Mouse (Mus musculus): Measurements from ENCODE around the gene Gm2001. TPM values are rescaled to one million over a fixed set of nuclear protein-coding genes. Genes with fewer than 3 reads are reported as not detected.
"Not testable (repeated sequence)": the region's sequence is repeated elsewhere in the genome, so short reads cannot be mapped to it uniquely, and the experiment has no call there.

Gene Gm2001
- polyA plus RNA-seq, 1 experiment from 2014 or later: not detected

DNA sequence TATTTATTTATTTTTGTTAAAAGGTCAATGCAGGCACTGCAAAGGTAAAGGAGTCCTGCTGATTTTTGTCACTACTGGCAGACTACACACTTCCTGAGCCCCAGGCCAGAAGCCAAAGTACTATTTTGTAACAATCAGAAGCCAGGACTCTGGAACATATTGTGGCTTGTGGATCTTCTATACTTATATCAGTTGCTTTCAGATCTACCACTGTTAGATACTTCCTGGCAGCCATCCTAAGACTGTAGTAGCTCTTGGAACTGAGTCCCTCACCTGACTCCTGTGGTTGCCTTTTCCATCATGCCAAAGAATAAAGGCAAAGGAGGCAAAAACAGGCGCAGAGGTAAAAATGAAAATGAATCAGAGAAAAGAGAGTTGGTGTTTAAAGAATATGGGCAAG is 46.9 kb downstream of the Gm2001 start, which contains the start of gene Gm21936:
Gm21936 (plus strand) TSS at position 301 of the 400 bp plus-strand sequence.
- not testable (repeated sequence) for H3K27ac ChIP-seq (ENCODE audit: low read depth, low read length); H3K9ac ChIP-seq (ENCODE audit: low read depth, low read length); H3K4me3 ChIP-seq (ENCODE audit: low read length); H3K27me3 ChIP-seq (replicated peaks; ENCODE audit: control insufficient read depth, insufficient read depth, low read length); H3K9me3 ChIP-seq (ENCODE audit: control insufficient read depth, low read length); H3K4me2 ChIP-seq (ENCODE audit: low read length); H3K4me1 ChIP-seq (ENCODE audit: control insufficient read depth, insufficient read depth, low read depth, low read length); H3K36me3 ChIP-seq (ENCODE audit: control insufficient read depth, insufficient read depth, low read length); ATAC-seq
- WGBS: 94% methylated on average over 1 of the region's 1 CpGs

Other genes with a start within 250 kb of the Gm2001 start
- gene Oog1, start 239.7 kb downstream of the Gm2001 start, polyA plus RNA-seq (2015; fragmentation: Nextera tagmentation; extraction: Ambion mirVana): not detected in 2 replicates
- not detected in 2 replicates for gene Gm4027, start 223.5 kb downstream of the Gm2001 start, polyA plus RNA-seq (2015; fragmentation: Nextera tagmentation; extraction: Ambion mirVana)
- not detected in 2 replicates for gene Gm16381, start 197.7 kb downstream of the Gm2001 start, polyA plus RNA-seq (2015; fragmentation: Nextera tagmentation; extraction: Ambion mirVana)
- not detected in 2 replicates for gene Gm21319, start 66.6 kb downstream of the Gm2001 start, polyA plus RNA-seq (2015; fragmentation: Nextera tagmentation; extraction: Ambion mirVana)
- not detected in 2 replicates for gene Gm21936, start 46.8 kb downstream of the Gm2001 start, polyA plus RNA-seq (2015; fragmentation: Nextera tagmentation; extraction: Ambion mirVana)
- gene BB287469, start 25.8 kb downstream of the Gm2001 start, polyA plus RNA-seq (2015; fragmentation: Nextera tagmentation; extraction: Ambion mirVana): not detected in 2 replicates
- not detected in 2 replicates for gene Gm2016, start 31.7 kb upstream of the Gm2001 start, polyA plus RNA-seq (2015; fragmentation: Nextera tagmentation; extraction: Ambion mirVana)
- gene Gm2022, start 53.0 kb upstream of the Gm2001 start, polyA plus RNA-seq (2015; fragmentation: Nextera tagmentation; extraction: Ambion mirVana): not detected in 2 replicates
- not detected in 2 replicates for gene Gm2035, start 77.5 kb upstream of the Gm2001 start, polyA plus RNA-seq (2015; fragmentation: Nextera tagmentation; extraction: Ambion mirVana)
- not detected in 2 replicates for gene Gm2042, start 111.7 kb upstream of the Gm2001 start, polyA plus RNA-seq (2015; fragmentation: Nextera tagmentation; extraction: Ambion mirVana)
- gene Gm2075, start 169.5 kb upstream of the Gm2001 start, polyA plus RNA-seq (2015; fragmentation: Nextera tagmentation; extraction: Ambion mirVana): not detected in 2 replicates
- gene Gm6803, start 176.4 kb upstream of the Gm2001 start, polyA plus RNA-seq (2015; fragmentation: Nextera tagmentation; extraction: Ambion mirVana): not detected in 2 replicates
- not detected in 2 replicates for gene Gm2056, start 184.7 kb upstream of the Gm2001 start, polyA plus RNA-seq (2015; fragmentation: Nextera tagmentation; extraction: Ambion mirVana)
- gene Gm16368, start 241.4 kb upstream of the Gm2001 start, polyA plus RNA-seq (2015; fragmentation: Nextera tagmentation; extraction: Ambion mirVana): not detected in 2 replicates